Mouse (Mus musculus) C2C12 (cell line): Measurements from ENCODE around the gene Thada. TPM values are rescaled to one million over a fixed set of nuclear protein-coding genes. Genes with fewer than 3 reads are reported as not detected.
"Not testable (repeated sequence)": the region's sequence is repeated elsewhere in the genome, so short reads cannot be mapped to it uniquely, and the experiment has no call there.

Source experiments
- H3K27me3 ChIP-seq: one replicate; pipeline ENCODE4 v1.6.1; 2011; ENCODE audit not compliant: control insufficient read depth, insufficient read depth, insufficient read length
- H3K36me3 ChIP-seq: one replicate; pipeline ENCODE4 v1.6.1; 2011; ENCODE audit not compliant: control insufficient read depth, insufficient read depth
- H3K4me3 ChIP-seq: one replicate; pipeline ENCODE4 v1.5.1; 2011; ENCODE audit warnings: mild to moderate bottlenecking, control low read depth; ENCODE audit not compliant: poor library complexity, insufficient read depth, severe bottlenecking
- H3K79me2 ChIP-seq: one replicate; pipeline ENCODE4 v1.6.1; 2011; ENCODE audit not compliant: control insufficient read depth, insufficient read depth
- H3K79me3 ChIP-seq: one replicate; pipeline ENCODE4 v1.6.1; 2011; ENCODE audit warnings: low read depth, control low read depth
- H3ac ChIP-seq: one replicate; pipeline ENCODE3; 2011; ENCODE audit warnings: low read depth; ENCODE audit not compliant: control insufficient read depth, insufficient read length
- CEBPB ChIP-seq: IDR thresholded peaks from one replicate; pipeline ENCODE4 v1.6.1; 2011; ENCODE audit warnings: low read depth, mild to moderate bottlenecking, control low read depth, moderate library complexity
- CTCF ChIP-seq: IDR thresholded peaks from one replicate; pipeline ENCODE4 v1.5.1; 2011; ENCODE audit not compliant: control insufficient read depth, insufficient read depth, insufficient read length
- FOSL1 ChIP-seq: IDR thresholded peaks from one replicate; pipeline ENCODE4 v1.8.0; 2011; ENCODE audit warnings: mild to moderate bottlenecking, low read length; ENCODE audit not compliant: poor library complexity, insufficient read depth, severe bottlenecking
- MAX ChIP-seq: IDR thresholded peaks from one replicate; pipeline ENCODE4 v1.6.1; 2011; ENCODE audit warnings: mild to moderate bottlenecking, control low read depth
- MYOD1 ChIP-seq: IDR thresholded peaks from one replicate; pipeline ENCODE4 v1.6.1; 2011; ENCODE audit warnings: low read depth; ENCODE audit not compliant: control insufficient read depth, insufficient read length
- MYOG ChIP-seq: IDR thresholded peaks from one replicate; pipeline ENCODE4 v1.6.1; 2011; ENCODE audit not compliant: control insufficient read depth, insufficient read length; ENCODE audit errors: extremely low read depth
- USF1 ChIP-seq: IDR thresholded peaks from one replicate; pipeline ENCODE4 v1.6.1; 2011; ENCODE audit warnings: low read depth, mild to moderate bottlenecking, control low read depth, moderate library complexity
- polyA plus RNA-seq: library from polyadenylated mRNA; unstranded; fragments of >200 nt; fragmentation: generic; extraction: Trizol; gene quantifications from one replicate; pipeline ENCODE4 v1.2.1, GENCODE M21; 2012; ENCODE audit warnings: missing spikeins

The Thada gene
- polyA plus RNA-seq, 1 experiment, result 7.3 TPM

GRCm38 (mm10) chr17:84305074-84305473, 160.9 kb downstream of the Thada start:
- Histone ChIP-seq H3K36me3 (peaks cover 28% of the 10 kb centered on the region), H3K4me3 (no peak overlapping the region)

GRCm38 (mm10) chr17:84304141-84304540, 161.9 kb downstream of the Thada start:
- H3K79me3 ChIP-seq, result no peaks in the 10 kb centered on the region
- TF ChIP-seq MAX (no peak), CTCF (no peak), CEBPB (no peak), MYOD1 (no peak), FOSL1 (no peak), MYOG (no peak), USF1 (no peak)
- H3K79me2 ChIP-seq, result no peaks in the 10 kb centered on the region
- H3ac ChIP-seq, result no peak overlapping the region
- no peak overlapping the region for H3K4me3 ChIP-seq
- no peaks in the 10 kb centered on the region for H3K27me3 ChIP-seq
- peaks cover 20% of the 10 kb centered on the region for H3K36me3 ChIP-seq

More at GRCm38 (mm10) chr17:84305074-84305473, 160.9 kb downstream of the Thada start:
- no peak overlapping the region for H3ac ChIP-seq
- H3K27me3 ChIP-seq, result no peaks in the 10 kb centered on the region
- no peaks in the 10 kb centered on the region for H3K79me3 ChIP-seq
- TF ChIP-seq MAX (no peak), USF1 (no peak), MYOG (no peak), CEBPB (no peak), CTCF (no peak), MYOD1 (no peak), FOSL1 (no peak)
- H3K79me2 ChIP-seq, result no peaks in the 10 kb centered on the region

DNA sequence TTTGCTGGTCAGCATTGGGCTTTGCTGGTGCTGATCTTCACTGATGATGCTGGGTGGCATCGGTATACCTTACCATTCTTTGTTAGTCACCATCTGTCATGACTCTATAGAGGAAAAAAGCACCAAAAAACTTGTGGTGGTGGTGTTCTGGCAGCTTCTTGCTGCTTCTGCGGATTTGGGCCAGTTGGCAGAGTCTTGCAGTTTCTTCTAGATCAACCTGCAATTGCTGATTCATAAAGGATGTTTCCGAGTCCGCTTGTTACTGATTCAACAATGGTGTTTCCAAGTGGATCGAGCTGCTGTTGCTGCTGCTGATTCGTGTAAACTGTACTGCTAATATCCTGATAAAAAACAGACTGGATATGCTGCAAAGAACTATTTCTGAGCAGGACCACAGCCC, 168.0 kb downstream of the Thada start:
- Histone ChIP-seq H3K79me3 (no peaks in the 10 kb centered on the region), H3ac (no peak overlapping the region), H3K36me3 (peaks cover 12% of the 10 kb centered on the region), H3K4me3 (no peak overlapping the region), H3K79me2 (no peaks in the 10 kb centered on the region), H3K27me3 (no peaks in the 10 kb centered on the region)
- TF ChIP-seq USF1, result no peak
- no peak for TF ChIP-seq MAX
- TF ChIP-seq CEBPB, result no peak
- TF ChIP-seq MYOD1, result no peak
- no peak for TF ChIP-seq CTCF
- no peak for TF ChIP-seq MYOG
- no peak for TF ChIP-seq FOSL1

DNA sequence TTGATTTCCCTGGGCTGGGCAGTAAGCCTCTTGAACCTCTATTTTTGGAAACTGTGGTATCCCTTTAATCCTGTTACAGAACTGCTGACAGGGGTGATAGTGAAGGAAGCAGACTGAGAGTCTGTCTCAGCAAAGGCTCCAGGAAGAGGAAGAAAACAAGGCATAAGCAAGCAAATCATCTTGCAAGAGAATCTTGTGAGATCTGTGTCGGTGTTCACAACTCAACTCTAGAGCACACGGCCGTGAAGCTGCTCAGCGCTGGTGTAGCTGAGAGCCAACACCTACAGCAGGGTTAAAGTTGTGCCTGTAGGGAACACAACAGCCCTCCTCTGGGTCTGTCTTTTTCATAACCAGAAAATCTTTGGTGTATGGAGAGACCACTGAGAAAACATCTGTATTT, 172.8 kb downstream of the Thada start:
- H3K27me3 ChIP-seq, result no peaks in the 10 kb centered on the region
- peaks cover 23% of the 10 kb centered on the region for H3K36me3 ChIP-seq
- H3K4me3 ChIP-seq, result no peak overlapping the region
- no peaks in the 10 kb centered on the region for H3K79me3 ChIP-seq
- H3ac ChIP-seq, result no peak overlapping the region
- H3K79me2 ChIP-seq, result no peaks in the 10 kb centered on the region
- TF ChIP-seq MYOD1, result no peak
- TF ChIP-seq MAX, result no peak
- TF ChIP-seq MYOG, result no peak
- TF ChIP-seq CEBPB, result no peak
- no peak for TF ChIP-seq USF1
- no peak for TF ChIP-seq FOSL1

- not testable (repeated sequence) for H3K4me3 ChIP-seq, H3K27me3 ChIP-seq, H3K79me3 ChIP-seq, H3ac ChIP-seq, H3K79me2 ChIP-seq
- peaks cover 11% of the 10 kb centered on the region for H3K36me3 ChIP-seq
Measured at GRCm38 (mm10) chr17:84291228-84291627, 174.8 kb downstream of the Thada start.

DNA sequence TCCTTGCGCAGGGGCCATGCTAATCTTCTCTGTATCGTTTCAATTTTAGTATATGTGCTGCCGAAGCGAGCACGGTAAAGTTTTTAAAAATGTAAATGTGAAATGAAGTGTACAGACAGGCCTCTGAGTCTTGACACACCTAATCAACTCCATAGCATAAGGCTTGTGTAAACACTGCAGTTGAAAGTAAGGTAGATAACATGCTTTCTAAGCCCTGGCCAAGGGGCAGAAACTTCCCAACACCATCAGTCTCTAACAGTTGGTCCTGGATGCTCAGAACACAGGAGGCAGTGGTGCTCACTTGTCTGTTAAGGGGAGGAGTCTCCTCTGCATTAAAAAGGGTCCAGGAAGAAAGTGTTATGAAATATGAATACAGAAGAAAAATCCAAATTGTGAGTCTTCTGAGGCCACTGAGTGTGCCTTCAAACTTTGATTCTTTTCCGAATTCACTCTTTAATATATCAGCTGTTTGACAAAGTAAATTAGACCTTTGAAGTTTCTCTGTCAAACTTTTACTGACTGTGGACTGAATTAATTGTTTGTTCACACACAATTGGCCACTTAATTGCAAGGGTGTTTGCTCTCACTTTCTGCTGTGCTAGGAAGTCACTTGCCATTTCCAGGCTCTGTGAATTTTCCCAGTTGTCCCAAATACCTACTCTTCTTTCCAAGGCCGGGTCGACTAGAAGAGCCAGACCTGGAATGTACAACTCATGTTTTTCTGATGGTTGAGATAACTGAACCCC, 178.2 kb downstream of the Thada start:
- no peak for TF ChIP-seq CTCF
- no peak for TF ChIP-seq USF1
- no peak for TF ChIP-seq FOSL1
- no peak for TF ChIP-seq CEBPB
- H3K4me3 ChIP-seq, result no peak overlapping the region
- H3K27me3 ChIP-seq, result no peaks in the 10 kb centered on the region
- H3K79me2 ChIP-seq, result no peaks in the 10 kb centered on the region
- H3K79me3 ChIP-seq, result no peaks in the 10 kb centered on the region
- no peak overlapping the region for H3ac ChIP-seq
- peaks cover 15% of the 10 kb centered on the region for H3K36me3 ChIP-seq
